Mouse (Mus musculus): Measurements from ENCODE around the gene Lsm7.
A peak's percentile ranks its signal among the peaks of the same experiment; 100 is the strongest.

Lsm7 gene

DNA sequence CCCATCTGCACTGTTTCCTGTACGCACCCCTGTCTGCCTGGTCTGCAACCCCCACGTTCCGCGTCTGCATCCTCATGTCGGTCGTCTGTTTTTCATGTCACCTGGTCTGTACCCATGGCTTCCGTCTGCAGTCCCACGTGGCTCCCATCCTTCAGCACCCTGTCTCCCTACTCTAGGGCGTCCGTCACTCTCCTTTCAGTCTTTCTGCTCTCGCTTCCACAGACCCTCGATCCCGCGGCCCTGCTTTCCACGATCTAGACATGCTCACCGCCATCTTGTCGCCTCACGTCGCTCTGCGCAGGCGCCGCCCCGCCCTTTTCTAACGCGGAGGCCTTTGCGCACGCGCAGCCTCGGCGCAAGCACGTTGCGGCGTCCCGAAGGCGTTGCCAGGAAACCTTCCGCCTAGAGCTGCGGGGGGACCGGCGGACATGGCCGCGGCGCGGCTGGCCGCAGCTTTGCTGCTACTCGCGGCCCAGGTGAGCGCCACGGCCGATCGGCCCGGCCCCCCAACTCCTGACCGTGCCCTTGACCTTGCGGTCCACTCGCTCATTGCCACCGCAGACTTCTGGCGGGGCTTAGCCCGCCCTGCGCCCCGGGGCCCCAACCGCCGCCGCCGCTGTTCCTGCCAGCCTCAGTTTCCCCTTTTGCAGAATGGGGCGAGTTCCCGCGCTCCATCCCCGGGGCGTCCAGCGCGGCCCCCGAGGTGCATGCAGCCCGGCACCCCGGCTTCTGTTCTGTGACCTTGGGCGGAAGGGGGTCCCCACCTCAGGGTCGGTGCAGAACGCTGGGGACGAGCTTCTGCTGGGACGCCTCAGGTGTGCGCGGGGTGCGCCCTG lies at the start of gene Lsm7, which contains the start of gene Sppl2b:
Gene Lsm7, minus strand, starts transcription at position 297 of the 836 bp plus-strand sequence.
Gene Sppl2b, plus strand, starts transcription at position 363 of the 836 bp plus-strand sequence.
- DNase-seq: peak; percentile 99

DNA sequence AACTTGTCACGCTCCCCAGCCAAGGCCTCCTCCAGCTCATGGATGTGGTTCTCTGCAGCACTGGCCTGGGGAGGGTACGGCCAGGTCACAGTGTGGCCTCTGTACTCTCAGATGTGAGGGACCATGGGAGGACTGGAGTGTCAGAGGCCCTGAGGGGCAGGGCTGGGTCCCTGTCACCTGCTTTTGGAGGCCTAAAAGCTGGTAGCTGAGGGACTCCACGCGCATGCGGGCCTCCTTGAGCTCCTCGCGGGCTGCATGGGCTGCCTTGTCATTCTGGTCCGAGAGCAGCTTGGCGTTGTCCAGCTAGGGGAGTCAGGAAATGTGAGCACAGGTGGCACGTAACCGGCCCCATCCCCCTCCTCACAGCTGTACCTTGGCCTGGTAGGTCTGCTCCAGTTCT lies 49.7 kb upstream of the Lsm7 start:
- DNase-seq: no peak

DNA sequence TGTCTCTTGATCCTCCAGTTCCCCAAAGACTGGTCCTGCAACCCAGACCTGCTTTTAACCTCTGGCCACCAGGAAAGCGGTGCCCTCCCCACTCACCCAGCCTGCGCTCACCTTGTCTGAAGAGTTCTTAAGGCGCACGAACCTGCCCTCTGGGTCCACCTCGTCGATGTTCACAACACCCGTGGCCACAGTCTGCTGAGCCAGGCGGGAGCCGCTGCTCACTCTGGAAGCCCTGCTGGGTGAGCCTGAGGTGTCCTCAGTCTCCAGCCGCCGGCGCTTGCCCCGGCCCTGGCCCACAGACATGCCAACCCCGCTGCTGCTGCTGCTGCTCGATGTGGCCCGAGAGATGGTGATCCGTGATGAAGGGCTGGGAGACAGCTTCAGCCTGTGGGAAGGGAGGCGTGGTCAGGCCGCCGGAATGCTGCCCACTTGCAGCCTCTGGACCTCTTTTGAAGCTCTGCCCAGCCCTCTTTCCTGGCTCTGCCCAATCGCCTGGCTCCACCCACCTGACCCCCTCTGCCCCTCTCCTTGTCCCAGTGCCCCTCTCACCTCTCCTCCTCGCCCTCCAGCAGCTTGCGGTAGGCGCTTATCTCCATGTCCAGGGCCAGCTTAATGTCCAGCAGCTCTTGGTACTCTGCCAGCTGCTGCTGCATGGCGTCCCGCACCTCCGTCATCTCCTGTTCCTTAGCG lies 49.1 kb upstream of the Lsm7 start:
- no peak for DNase-seq

DNA sequence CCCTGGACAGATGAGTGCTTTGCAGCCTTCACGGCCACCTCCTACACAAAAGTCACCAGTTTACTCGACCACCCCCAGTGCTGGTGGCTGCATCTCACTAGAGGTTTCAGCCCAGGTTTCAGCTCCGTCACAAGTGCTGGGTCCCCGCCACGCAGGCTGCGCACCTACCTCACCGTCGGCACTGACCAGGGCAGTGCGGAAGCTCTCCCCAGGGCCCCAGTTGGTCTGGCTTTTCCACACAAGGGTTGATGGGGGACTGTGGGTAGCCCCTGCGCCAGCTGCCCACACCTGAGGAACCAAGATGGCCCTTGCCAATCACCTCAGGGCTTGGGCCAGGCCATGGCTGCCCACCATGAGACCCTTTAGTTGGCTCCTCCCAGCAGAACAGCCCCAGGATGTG lies 48.3 kb upstream of the Lsm7 start:
- DNase-seq: no peak

DNA sequence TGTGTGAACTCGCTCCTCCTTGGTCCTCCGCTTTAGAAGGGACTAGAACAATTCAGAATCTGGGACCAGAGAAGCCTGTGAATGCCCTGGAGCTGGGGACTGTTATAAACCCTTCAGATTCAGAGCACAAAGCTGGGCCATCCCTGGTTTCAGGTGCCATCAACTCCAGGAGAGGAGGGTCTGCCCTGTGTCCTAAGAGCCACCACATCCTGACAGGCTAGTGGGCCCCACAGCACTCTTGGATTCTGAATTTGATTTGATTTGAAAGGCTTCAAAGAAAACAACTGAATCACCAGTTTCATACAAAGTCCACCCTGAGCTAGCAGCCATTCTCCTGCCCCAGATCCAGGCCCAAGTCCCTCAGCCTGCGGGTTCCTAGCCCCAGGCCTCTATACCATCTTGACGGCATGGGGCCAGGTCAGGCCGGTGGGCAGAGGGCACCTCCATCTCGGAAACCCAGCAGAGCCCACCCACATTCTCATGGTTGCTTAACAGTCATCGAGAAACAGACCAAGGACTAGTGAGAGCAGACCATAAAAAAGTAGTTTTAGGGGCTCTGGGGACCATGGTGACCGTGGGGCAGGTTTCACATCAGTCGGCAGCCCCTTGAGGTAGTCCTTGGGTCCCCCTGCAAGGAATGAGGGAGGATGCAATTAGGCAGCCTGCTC lies 47.4 kb upstream of the Lsm7 start:
- DNase-seq: no peak

DNA sequence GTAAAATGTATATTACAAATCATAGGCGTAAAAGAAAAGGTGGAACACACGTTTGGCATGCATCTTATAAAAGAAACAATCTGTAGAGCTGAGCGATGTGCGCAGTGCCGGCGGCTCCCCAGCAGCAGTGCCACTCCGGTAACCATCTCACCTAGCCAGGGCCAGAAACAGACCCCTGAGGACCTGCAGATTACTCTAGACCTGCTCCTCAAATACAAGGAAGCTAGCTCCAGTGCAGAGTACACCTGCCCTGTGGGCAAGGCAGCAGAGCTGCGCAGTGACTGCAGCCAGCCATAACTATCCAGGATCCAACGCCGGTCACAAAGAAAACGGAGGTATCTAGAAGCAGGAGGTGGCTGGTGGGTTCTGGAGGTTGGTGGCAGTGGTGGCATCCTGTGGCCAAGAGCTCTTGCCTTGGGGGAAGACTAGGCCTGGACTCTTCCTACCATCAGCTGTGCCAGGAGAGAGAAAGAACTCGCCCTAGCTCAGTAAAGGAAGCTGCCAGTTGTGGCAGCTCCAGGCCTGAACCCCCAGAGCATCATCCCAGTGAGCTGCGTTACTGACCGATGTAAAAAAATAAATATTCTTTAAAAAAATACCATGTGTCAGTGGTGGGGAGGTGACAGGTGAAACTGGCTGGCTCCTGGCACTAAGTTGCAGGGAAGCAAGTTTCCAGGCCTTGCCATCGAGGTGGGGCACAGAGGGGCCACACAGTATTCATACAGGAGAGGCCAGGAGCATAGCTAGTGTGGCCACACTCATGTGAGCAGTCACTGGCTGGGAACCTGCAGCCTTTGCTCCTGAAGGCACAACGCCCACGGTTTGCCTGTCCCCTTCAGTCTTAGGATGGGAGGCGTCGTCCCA lies 46.6 kb upstream of the Lsm7 start:
- DNase-seq: peak in 1 of 2 experiments; percentile 20

DNA sequence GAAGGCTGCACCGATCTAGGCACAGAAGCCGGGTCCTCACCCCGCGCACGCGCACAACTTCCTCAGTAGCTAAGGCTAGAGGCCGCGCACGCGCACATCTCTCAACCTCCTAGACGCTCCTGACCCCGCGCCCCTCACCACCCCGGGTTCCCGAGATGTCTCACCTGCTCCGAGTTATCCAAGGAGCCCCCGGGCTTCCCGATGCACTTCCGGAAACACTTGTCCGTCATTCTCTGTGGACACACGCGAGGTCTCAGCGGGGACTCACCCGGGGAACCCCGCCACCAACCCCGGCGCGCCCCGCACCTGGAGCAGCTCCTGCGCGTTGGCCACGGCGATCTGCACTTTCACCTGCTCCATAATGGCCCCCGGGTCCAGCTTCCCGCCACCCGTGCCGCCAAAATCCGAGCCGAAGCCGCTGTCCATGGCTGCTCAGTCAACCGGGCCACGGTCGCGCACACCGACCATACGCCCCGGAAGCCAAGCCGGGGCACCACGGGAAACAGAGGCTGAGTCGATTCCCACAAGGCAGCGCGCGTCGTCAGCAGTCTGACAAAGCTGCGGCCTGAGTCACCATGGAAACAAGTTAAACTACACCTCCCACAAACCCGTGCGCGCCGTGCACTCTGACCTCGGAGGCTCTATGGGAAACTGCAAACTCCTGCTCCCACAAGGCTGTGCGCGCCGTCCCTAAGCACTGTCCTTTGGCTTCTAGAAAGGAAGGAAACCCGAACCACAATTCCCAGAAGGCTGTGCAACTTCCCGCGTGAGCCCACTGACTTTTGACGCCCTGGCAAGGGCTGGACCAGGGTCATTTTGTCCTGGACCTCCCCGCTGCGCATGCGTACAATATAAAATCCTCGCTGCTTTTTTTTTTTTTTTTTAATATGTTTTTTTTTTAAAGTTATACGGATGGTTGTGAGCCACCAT lies 45.6 kb upstream of the Lsm7 start, which contains the start of gene Timm13:
Gene Timm13, minus strand, starts transcription at position 652 of the 930 bp plus-strand sequence.
- DNase-seq: peak; percentile 94 to 95

DNA sequence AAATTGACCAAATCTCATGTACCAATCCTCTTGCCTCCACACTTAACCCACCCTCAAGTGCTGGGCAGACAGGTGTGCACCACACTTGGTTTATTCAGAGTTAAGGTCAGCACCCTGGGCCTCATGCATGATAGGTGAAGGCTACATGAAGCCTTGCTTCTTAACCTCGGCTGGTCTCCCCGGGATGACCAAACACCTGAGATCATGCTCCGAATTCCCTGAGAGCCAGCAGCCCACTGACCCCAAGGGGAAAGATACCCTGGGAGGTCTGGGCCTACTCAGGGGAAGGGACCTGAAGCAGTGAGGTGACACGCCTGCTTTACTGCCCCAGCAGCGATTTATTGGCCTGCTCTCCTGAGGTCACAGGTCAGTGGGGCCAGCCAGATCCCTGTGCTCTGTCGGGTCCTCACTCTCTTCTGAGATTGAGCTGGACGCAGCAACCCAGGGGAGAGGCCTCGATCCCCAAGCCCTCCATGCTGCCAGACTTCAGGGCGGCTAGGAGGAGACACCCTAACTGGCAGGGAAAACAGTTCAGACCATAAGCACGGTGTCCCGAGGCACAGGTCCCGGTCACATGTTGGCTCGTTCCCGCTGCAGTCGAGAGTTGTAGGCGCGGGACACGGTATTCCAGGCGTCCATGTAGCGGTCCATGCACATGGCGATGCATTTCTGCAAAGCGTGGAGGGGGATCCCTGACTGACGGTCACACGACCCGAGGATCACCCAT lies 44.7 kb upstream of the Lsm7 start:
- DNase-seq: no peak

DNA sequence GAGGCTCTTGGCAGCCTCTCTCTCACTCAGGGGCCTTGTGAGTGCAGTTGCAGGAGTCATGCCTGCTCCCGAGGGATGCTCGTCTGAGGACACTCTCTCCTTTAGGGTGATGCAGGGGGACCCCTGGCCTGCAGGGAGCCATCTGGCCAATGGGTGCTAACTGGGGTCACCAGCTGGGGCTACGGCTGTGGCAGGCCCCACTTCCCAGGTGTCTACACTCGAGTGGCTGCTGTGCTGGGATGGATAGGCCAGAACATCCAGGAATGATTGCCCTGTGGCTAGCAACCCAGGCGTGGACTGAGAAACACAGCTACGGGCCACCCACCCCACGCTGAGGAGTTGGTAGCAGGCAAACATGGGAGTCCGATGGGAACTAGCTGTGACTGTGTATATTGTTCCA lies 44.1 kb upstream of the Lsm7 start:
- no peak for DNase-seq

DNA sequence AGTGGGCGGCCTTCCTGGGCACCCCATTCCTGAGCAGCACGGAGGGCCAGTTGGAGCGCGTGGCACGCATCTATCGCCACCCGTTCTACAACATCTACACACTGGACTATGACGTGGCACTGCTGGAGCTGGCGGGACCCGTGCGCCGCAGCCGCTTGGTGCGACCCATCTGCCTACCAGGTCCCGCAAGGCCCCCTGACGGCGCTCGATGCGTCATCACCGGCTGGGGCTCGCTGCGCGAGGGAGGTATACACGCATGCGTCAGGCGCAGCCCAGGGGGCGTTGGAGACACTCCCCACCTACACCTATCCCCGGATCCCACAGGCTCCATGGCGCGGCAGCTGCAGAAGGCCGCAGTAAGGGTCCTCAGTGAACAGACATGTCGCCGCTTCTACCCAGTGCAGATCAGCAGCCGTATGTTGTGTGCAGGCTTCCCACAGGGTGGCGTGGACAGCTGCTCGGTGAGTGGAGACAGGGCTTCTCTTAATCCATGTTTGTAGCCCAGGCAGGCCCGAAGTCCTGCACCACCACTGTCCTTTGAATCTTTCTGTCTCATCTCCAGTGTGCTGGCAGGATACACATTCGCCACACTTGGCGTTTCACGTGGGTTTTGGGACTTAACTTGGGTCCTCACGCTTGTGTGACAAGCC lies 43.0 kb upstream of the Lsm7 start:
- no peak for DNase-seq

DNA sequence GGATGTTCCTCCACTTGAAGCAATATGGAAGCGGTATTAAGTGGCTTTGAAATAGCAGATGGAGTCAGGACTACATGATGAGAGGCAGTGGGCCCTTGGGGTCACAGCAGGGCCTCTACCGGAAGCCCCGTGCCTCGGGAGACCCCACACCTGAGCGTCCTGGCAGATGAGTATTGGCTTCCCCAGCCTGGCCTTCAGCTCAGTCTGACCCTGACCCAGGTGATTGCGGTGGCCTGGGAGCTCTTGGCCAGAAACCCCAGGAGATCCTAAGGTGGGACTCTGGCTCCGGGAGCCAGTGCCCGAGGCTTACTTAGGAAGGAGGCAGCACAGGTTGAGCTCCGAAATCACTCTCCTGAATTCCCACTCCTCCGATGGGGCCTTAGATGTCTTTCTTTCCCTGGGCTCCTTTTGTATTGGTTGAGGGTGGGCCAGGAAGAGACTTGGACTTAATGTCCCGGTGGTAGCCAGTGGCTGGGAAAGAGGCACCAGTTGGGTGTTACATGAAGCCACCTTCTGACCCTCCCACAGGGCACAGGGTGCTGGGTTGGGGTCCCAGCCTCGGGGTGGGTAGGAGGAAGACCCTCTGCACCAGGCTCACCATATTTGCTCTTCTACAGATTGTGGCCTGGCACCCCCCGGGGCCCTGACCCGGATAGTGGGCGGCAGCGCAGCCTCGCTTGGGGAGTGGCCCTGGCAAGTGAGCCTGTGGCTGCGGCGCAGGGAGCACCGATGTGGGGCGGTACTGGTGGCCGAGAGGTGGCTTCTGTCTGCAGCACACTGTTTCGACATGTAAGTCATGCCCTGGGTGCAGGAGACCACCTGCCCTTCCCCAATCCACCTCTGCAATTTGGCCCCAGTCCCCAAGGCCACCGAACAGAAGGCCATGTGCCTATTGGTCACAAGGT lies 41.8 kb upstream of the Lsm7 start:
- DNase-seq: no peak

DNA sequence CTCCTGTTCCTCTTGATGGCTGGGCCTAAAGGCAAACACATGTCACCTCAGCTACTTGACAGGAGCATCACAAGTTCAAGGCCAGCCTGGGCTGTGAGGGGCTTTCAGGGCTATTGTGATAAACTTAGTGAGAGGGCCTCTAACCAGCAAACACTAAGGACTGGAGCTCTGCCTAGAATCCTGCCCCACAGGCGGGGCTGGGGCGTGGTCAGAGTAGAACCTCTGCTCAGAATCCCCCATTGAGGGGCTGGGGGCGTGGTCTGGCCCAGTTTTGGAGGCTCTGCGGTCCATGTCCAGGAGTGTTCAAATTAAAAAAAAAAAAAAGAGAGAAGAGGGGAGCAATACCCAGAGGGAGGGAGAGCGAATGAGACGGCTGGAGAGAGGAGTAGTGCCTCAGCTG lies 40.7 kb upstream of the Lsm7 start:
- no peak for DNase-seq

DNA sequence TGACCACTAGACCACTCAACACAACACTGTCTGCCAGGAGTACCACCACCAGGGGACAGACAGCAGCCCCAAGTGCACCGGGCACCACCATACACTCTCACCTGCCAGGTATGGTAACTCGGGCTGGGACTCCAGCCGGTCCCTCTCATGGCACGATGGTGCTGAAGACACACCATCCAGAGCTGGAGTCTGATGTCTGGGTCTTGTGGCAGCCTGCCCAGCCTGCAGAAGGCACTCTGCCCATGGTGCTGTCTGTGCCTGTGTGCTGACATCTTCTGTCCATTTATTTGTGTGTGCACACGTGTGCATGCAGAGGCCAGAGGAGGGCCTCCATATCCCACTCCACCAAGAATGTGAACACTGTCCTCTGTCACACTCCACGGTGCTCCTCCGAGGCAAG lies 40.1 kb upstream of the Lsm7 start:
- no peak for DNase-seq

DNA sequence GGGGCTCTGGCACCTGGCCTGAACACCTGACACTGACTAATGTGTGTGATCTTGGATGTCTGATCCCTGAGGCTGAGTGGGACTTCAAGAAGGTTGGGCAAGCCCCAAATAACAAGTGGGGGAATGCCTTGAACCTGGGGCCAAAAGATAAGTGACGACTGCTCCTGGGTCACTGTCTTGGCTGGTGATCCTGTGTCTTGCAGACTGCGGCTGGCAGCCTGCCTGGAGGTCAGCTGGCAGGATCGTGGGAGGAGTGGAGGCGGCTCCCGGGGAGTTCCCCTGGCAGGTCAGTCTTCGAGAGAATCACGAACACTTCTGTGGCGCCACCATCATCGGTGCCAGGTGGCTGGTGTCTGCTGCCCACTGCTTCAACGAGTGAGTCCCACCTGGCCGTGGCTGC lies 32.2 kb upstream of the Lsm7 start:
- no peak for DNase-seq

DNA sequence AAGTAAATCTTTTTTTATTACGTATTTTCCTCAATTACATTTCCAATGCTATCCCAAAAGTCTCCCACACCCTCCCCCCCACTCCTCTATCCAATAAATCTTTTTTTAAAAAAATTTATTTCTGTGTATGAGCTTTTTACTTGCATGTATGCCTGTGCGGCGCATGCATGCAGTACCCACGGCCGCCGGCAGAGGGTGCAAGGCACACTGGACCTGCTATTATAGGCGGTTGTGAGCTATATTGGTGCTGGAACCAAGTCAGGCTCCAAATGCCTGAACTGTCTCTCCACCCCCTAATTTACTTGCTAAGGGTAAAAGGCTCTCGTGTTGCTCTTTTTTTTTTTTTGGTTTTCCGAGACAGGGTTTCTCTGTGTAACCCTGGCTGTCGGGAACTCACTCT lies 26.3 kb upstream of the Lsm7 start:
- peak; percentile 92 to 94 for DNase-seq

DNA sequence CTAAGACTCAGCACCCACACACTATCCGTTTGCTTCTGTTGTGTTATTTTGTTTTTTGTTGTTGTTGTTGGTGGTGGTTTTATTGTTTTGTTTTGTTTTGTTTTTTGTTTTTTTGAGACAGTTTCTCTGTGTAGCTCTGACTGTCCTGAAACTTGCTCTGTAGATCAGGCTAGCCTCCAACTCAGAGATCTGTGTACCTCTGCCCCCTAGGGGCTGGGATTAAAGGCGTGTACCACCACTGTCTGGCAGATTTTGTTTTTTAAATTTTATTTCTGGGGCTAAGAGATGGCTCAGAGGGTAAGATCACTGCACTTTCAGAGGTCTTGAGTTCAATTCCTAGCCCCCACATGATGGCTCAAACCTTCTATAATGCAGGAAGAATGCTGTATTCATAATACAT lies 25.9 kb upstream of the Lsm7 start:
- DNase-seq: peak; percentile 24 to 40

DNA sequence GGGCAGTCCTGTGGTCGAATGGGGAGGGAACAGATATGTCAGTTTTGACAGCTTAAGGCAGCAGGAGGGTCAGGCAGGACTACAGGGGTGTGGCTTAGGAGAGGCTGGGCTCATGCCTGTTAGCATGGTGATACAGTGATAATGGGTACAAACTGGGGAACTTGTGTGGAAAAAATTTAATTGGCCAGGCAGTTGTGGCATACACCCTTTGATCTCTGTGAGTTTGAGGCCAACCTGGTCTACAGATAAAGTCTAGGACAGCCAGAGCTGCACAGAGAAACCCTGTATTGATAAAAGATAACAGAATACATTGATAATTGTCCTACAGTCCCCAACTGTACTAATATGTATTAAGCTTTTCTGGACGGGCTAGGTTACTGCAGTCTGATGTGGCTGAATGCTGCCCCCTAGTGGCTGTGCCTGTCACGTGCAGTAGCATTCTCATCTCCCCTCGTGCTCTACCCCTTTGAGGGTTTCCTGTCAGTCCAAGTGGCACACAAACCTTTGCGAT lies 25.2 kb upstream of the Lsm7 start:
- DNase-seq: peak; percentile 86 to 87

DNA sequence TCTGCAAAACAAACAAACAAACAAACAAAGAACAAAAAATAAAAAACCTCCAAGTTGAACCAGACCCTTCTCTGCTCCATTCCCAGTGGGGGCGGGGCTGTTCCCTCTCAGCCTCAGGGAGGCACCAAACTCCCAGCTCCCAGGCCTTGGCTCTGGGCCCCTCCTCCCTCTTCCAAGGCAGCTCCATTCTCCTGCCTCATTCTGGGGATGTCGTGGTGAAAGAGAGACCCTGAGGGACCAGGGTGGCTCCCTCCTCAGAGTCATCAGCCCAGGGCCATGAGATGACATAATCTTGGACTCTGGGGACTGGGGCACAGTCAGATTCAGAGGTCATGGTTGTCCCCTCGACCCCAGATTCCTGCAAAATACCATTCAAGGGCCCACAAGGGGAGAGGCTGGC lies 21.6 kb upstream of the Lsm7 start:
- no peak for DNase-seq

DNA sequence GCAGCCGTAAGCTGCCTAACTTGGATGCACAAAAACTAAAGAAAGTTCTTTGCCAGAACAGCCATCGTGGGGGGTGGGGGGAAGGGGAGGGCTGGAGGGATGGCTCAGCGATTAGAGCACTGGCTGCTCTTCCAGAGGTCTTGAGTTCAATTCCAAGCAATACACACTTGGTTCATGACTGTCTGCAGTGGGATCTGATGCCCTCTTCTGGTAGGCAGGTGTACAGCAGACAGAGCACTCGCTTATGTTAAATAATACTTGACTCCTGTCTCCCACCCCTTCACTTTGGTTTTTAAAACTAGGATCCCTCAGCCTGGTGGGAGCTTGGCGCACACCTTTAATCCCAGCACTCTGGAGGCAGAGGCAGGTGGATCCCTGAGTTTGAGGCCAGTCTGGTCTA lies 21.0 kb upstream of the Lsm7 start:
- DNase-seq: peak; percentile 73 to 78

Data from B cell, adult 2 months (primary cell).